ENCODE assay signal across 8 mouse cellular contexts in genomic region chr6:42265391-42266330, GRCm38 (mm10). TPM values are rescaled to one million over a fixed set of nuclear protein-coding genes. Genes with fewer than 3 reads are reported as not detected.
A peak's percentile ranks its signal among the peaks of the same experiment; 100 is the strongest.
DNase-seq lines count a peak whose midpoint lies in the region; ATAC-seq and TF ChIP-seq lines count a peak whose summit lies in the region.

No protein-coding gene starts in this region.

- H3K27ac ChIP-seq in kidney, postnatal 0 days, result peak overlapping the region; percentile 90
- peak overlapping the region; percentile 91 for H3K27ac ChIP-seq in midbrain, embryonic 13.5 days

- H3K4me3 ChIP-seq in G1E (ENCODE audit: low read depth, low read length), result peak overlapping the region; percentile 96
- H3K4me3 ChIP-seq in kidney, postnatal 0 days (replicated peaks; ENCODE audit: low read depth, low read length), result peak overlapping the region; percentile 81
- peak overlapping the region; percentile 86 for H3K4me3 ChIP-seq in midbrain, embryonic 13.5 days (replicated peaks)

- peak overlapping the region; percentile 71 for H3K4me2 ChIP-seq in kidney, postnatal 0 days (ENCODE audit: low read length)
- H3K4me2 ChIP-seq in midbrain, embryonic 13.5 days (replicated peaks), result peak overlapping the region; percentile 82

- H3K36me3 ChIP-seq in G1E (replicated peaks), result peaks cover 36% of the 10 kb centered on the region
- H3K36me3 ChIP-seq in kidney, postnatal 0 days (ENCODE audit: insufficient read depth, low read length), result peaks cover 22% of the 10 kb centered on the region
- H3K36me3 ChIP-seq in midbrain, embryonic 13.5 days, result peaks cover 33% of the 10 kb centered on the region

- under 1% methylated on average over 21 of the region's 21 CpGs for WGBS in kidney, postnatal 0 days
- WGBS in midbrain, embryonic 13.5 days, result under 1% methylated on average over 21 of the region's 21 CpGs

- peak overlapping the region; percentile 89 for H3K9ac ChIP-seq in kidney, postnatal 0 days (ENCODE audit: low read depth, low read length)
- H3K9ac ChIP-seq in midbrain, embryonic 13.5 days (replicated peaks), result peak overlapping the region; percentile 93

- H3K9me3 ChIP-seq in G1E (replicated peaks), result no peaks in the 10 kb centered on the region
- H3K9me3 ChIP-seq in kidney, postnatal 0 days (replicated peaks; ENCODE audit: low read length), result no peaks in the 10 kb centered on the region
- no peaks in the 10 kb centered on the region for H3K9me3 ChIP-seq in midbrain, embryonic 13.5 days

- 0 out of 2 replicates have a peak, but pooled peaks have one; percentile 16 for ATAC-seq in G1E (ENCODE audit: extremely low read depth, insufficient number of reproducible peaks, low FRiP score, poor library complexity, severe bottlenecking)
- ATAC-seq in erythroblast, adult 5-6 weeks (replicated peaks; ENCODE audit: low FRiP score, poor library complexity, severe bottlenecking), result peak; percentile 38
- ATAC-seq in kidney, postnatal 0 days (replicated peaks; ENCODE audit: low FRiP score, low read depth), result no peak
- ATAC-seq in midbrain, embryonic 13.5 days, result no peak

- TF ChIP-seq CTCF in G1E (IDR thresholded peaks at IDR 0.05; ENCODE audit: low read depth, low read length), result no peak
- no peak; the same call in 1 of the 2 replicates for TF ChIP-seq CTCF in kidney, postnatal 0 days (IDR thresholded peaks at IDR 0.05; ENCODE audit: low read depth)

- peak; percentile 91 for DNase-seq in heart, adult 11 months
- no peak for DNase-seq in heart, postnatal 4 days
- peak; percentile 27 for DNase-seq in G1E (ENCODE audit: low spot score)
- DNase-seq in kidney, postnatal 0 days (ENCODE audit: low spot score), result peak; percentile 49
- no peak for DNase-seq in right cerebral cortex, postnatal 4 days
- no peak for DNase-seq in frontal cortex, postnatal 10 days (ENCODE audit: low spot score in 2 of 2)

- 0 out of 2 replicates have a peak, but pooled peaks cover 5% of the 10 kb centered on the region for H3K27me3 ChIP-seq in G1E (ENCODE audit: insufficient read depth, low read length)
- no peaks in the 10 kb centered on the region for H3K27me3 ChIP-seq in kidney, postnatal 0 days (ENCODE audit: insufficient read depth, low read length)
- H3K27me3 ChIP-seq in midbrain, embryonic 13.5 days, result no peaks in the 10 kb centered on the region; the same call in 1 of the 2 replicates

- peaks cover 46% of the 10 kb centered on the region for H3K4me1 ChIP-seq in G1E (ENCODE audit: insufficient read depth, low read depth, low read length)
- 0 out of 2 replicates have a peak, but pooled peaks cover 3% of the 10 kb centered on the region for H3K4me1 ChIP-seq in kidney, postnatal 0 days (replicated peaks; ENCODE audit: insufficient read depth, low read length)
- peaks cover 18% of the 10 kb centered on the region for H3K4me1 ChIP-seq in midbrain, embryonic 13.5 days (replicated peaks)

RNA-seq across cellular contexts. Expression of gene Casp2, which starts 0.9 kb away (rescaled TPM):
- total RNA-seq in heart, postnatal 4 days (2021), result 10 to 100 TPM; 33.6 to 34.3 TPM
- total RNA-seq in G1E (2014; fragmentation: Nextera tagmentation) (76.7 and 91.2 TPM in 2 replicates), G1E (2017) (64.4 and 66.5 TPM in 2 replicates)
- polyA plus RNA-seq in G1E (2012), result 8.2 and 9.2 TPM in 2 replicates
- 22.4 and 26.7 TPM in 2 replicates for total RNA-seq in erythroblast, adult 5-6 weeks (2015; ENCODE audit: low replicate concordance)
- 32.1 and 38.9 TPM in 2 replicates for total RNA-seq in erythroblast, adult 5-6 weeks (2017; ENCODE audit: low replicate concordance)
- polyA plus RNA-seq in kidney, postnatal 0 days (2015; fragmentation: Nextera tagmentation; extraction: Ambion mirVana), result 38.2 and 42.0 TPM in 2 replicates
- polyA plus RNA-seq in midbrain, embryonic 13.5 days (2015; fragmentation: Nextera tagmentation; extraction: Ambion mirVana), result 57.3 and 57.6 TPM in 2 replicates

RNA-seq across cellular contexts. Expression of gene Tmem139, which starts 3.9 kb away (rescaled TPM):
- under 1 TPM in 1 of 2 experiments, not detected in 1; 0.38 TPM for total RNA-seq in heart, postnatal 4 days (2021)
- total RNA-seq in G1E (2014; fragmentation: Nextera tagmentation), result not detected in 2 replicates
- 0.11 TPM in 1 of 2 replicates, not detected in the other for total RNA-seq in G1E (2017)
- polyA plus RNA-seq in G1E (2012), result not detected in 2 replicates
- not detected in 2 replicates for total RNA-seq in erythroblast, adult 5-6 weeks (2015; ENCODE audit: low replicate concordance)
- not detected in 2 replicates for total RNA-seq in erythroblast, adult 5-6 weeks (2017; ENCODE audit: low replicate concordance)
- polyA plus RNA-seq in kidney, postnatal 0 days (2015; fragmentation: Nextera tagmentation; extraction: Ambion mirVana), result 7.0 and 7.1 TPM in 2 replicates
- 0.18 TPM in 1 of 2 replicates, not detected in the other for polyA plus RNA-seq in midbrain, embryonic 13.5 days (2015; fragmentation: Nextera tagmentation; extraction: Ambion mirVana)

RNA-seq across cellular contexts. Expression of gene Gstk1, which starts 19.9 kb away (rescaled TPM):
- 10 to 100 TPM; 28.7 to 29.3 TPM for total RNA-seq in heart, postnatal 4 days (2021)
- total RNA-seq in G1E (2014; fragmentation: Nextera tagmentation) (0.83 TPM in 1 of 2 replicates, not detected in the other), G1E (2017) (0.55 and 0.99 TPM in 2 replicates)
- polyA plus RNA-seq in G1E (2012), result not detected in 2 replicates
- 8.4 TPM in 1 of 2 replicates, not detected in the other for total RNA-seq in erythroblast, adult 5-6 weeks (2015; ENCODE audit: low replicate concordance)
- 2.0 TPM in 1 of 2 replicates, not detected in the other for total RNA-seq in erythroblast, adult 5-6 weeks (2017; ENCODE audit: low replicate concordance)
- 37.8 and 39.3 TPM in 2 replicates for polyA plus RNA-seq in kidney, postnatal 0 days (2015; fragmentation: Nextera tagmentation; extraction: Ambion mirVana)
- 9.1 and 10.8 TPM in 2 replicates for polyA plus RNA-seq in midbrain, embryonic 13.5 days (2015; fragmentation: Nextera tagmentation; extraction: Ambion mirVana)

RNA-seq across cellular contexts. Expression of gene Clcn1, which starts 20.8 kb away (rescaled TPM):
- 1 to 10 TPM; 1.9 to 3.0 TPM for total RNA-seq in heart, postnatal 4 days (2021)
- total RNA-seq in G1E (2014; fragmentation: Nextera tagmentation) (0.24 and 0.45 TPM in 2 replicates), G1E (2017) (0.06 and 0.11 TPM in 2 replicates)
- not detected in 2 replicates for polyA plus RNA-seq in G1E (2012)
- not detected in 2 replicates for total RNA-seq in erythroblast, adult 5-6 weeks (2015; ENCODE audit: low replicate concordance)
- 2.0 and 8.5 TPM in 2 replicates for total RNA-seq in erythroblast, adult 5-6 weeks (2017; ENCODE audit: low replicate concordance)
- polyA plus RNA-seq in kidney, postnatal 0 days (2015; fragmentation: Nextera tagmentation; extraction: Ambion mirVana), result 0.29 TPM in 1 of 2 replicates, not detected in the other
- polyA plus RNA-seq in midbrain, embryonic 13.5 days (2015; fragmentation: Nextera tagmentation; extraction: Ambion mirVana), result 1.9 TPM in 2 replicates

RNA-seq across cellular contexts. Expression of gene Tas2r144, which starts 50.5 kb away (rescaled TPM):
- not detected for total RNA-seq in heart, postnatal 4 days (2021)
- total RNA-seq in G1E (2014; fragmentation: Nextera tagmentation) (not detected in 2 replicates), G1E (2017) (0.16 TPM in 1 of 2 replicates, not detected in the other)
- not detected in 2 replicates for polyA plus RNA-seq in G1E (2012)
- total RNA-seq in erythroblast, adult 5-6 weeks (2015; ENCODE audit: low replicate concordance), result not detected in 2 replicates
- total RNA-seq in erythroblast, adult 5-6 weeks (2017; ENCODE audit: low replicate concordance), result not detected in 2 replicates
- not detected in 2 replicates for polyA plus RNA-seq in kidney, postnatal 0 days (2015; fragmentation: Nextera tagmentation; extraction: Ambion mirVana)
- not detected in 2 replicates for polyA plus RNA-seq in midbrain, embryonic 13.5 days (2015; fragmentation: Nextera tagmentation; extraction: Ambion mirVana)

Comparison
In these comparisons a context has a peak if more than half of its experiments do, and no peak if none do; other contexts are left out.
1. DNase-seq: peak in heart, adult 11 months (single experiment), G1E (single experiment) and kidney, postnatal 0 days (single experiment); none in heart, postnatal 4 days (single experiment), right cerebral cortex, postnatal 4 days (single experiment) and frontal cortex, postnatal 10 days (0 of 2).
2. ATAC-seq: peak in G1E (single experiment) and erythroblast, adult 5-6 weeks (single experiment); none in kidney, postnatal 0 days (single experiment) and midbrain, embryonic 13.5 days (single experiment).
3. Peak in every context shown above with its lines, with median percentiles within 50 percentile points of each other: H3K4me3 ChIP-seq.